In the genomic region with DNA sequence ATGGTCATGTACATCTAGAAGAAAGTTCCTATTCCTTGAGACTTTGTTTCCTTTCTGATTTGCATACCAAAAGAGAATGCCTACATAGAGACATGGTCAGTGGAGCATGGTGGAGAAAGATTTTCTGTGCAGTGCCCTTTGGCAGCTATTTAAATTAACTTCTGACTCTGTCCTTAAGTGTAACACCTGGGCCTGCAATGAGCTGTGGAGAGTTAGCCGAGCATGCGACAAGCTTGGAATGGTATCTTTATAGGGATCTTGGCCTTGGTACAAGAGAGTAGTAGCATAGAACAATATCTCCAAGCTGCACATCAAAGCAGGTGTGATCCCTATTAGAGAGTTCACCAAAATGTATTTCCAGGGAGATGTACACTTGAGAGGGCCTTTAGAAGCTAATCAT, we compare ENCODE assay signal across 25 mouse cellular contexts.
"Had no signal": no experiment of that assay in that cellular context is flagged by ENCODE, and none has a peak within 500 bp of the region (broad histone marks: within the 10 kb centered on the region; RNA-seq: fewer than 3 reads in every experiment).

No protein-coding gene starts in this region.

- H3K27me3 ChIP-seq: limb, embryonic 13.5 days; liver, embryonic 12.5 days; liver, embryonic 15.5 days; lung, embryonic 15.5 days; midbrain, embryonic 13.5 days; neural tube, embryonic 15.5 days had no signal

- H3K36me3 ChIP-seq: limb, embryonic 10.5 days; limb, embryonic 13.5 days; liver, embryonic 12.5 days; liver, embryonic 15.5 days; lung, embryonic 15.5 days; midbrain, embryonic 10.5 days; midbrain, embryonic 13.5 days; neural tube, embryonic 15.5 days had no signal

- H3K27ac ChIP-seq: kidney, postnatal 0 days; limb, embryonic 10.5 days; limb, embryonic 13.5 days; liver, embryonic 12.5 days; liver, embryonic 15.5 days; lung, embryonic 15.5 days; midbrain, embryonic 10.5 days; midbrain, embryonic 13.5 days; neural tube, embryonic 15.5 days; stomach, postnatal 0 days had no signal

- H3K4me2 ChIP-seq: limb, embryonic 13.5 days; liver, embryonic 12.5 days; liver, embryonic 15.5 days; lung, embryonic 15.5 days; midbrain, embryonic 13.5 days; neural tube, embryonic 15.5 days had no signal

- H3K4me1 ChIP-seq: limb, embryonic 10.5 days; liver, embryonic 12.5 days; liver, embryonic 15.5 days; lung, embryonic 15.5 days; megakaryocyte, embryonic 14.5 days had no signal

- H3K9ac ChIP-seq: limb, embryonic 13.5 days; liver, embryonic 12.5 days; liver, embryonic 15.5 days; lung, embryonic 15.5 days; midbrain, embryonic 13.5 days; neural tube, embryonic 15.5 days had no signal

- ATAC-seq: liver, embryonic 12.5 days; midbrain, embryonic 13.5 days; midbrain, embryonic 16.5 days had no signal

- DNase-seq: kidney, adult 18-20 months; kidney, postnatal 36 days; liver; lung, adult 18-20 months; lung, postnatal 10 days; lung, postnatal 36 days; right cerebral cortex, adult 18-20 months; right cerebral cortex, postnatal 14 days; right cerebral cortex, postnatal 4 days; thymus, adult 2 months; thymus, postnatal 14 days; thymus, postnatal 4 days had no signal

- H3K9me3 ChIP-seq: limb, embryonic 10.5 days; limb, embryonic 13.5 days; liver, embryonic 12.5 days; liver, embryonic 15.5 days; lung, embryonic 15.5 days; midbrain, embryonic 10.5 days; midbrain, embryonic 13.5 days; neural tube, embryonic 15.5 days had no signal

- H3K4me3 ChIP-seq: limb, embryonic 10.5 days; limb, embryonic 13.5 days; liver, embryonic 12.5 days; liver, embryonic 15.5 days; lung, embryonic 15.5 days; midbrain, embryonic 10.5 days; midbrain, embryonic 13.5 days; myocyte; neural tube, embryonic 15.5 days had no signal
